Mouse (Mus musculus) adrenal gland, postnatal 25 days (tissue): ENCODE results near the gene Dapk3. TPM values are rescaled to one million over a fixed set of nuclear protein-coding genes. Genes with fewer than 3 reads are reported as not detected.
"Not testable (repeated sequence)": the region's sequence is repeated elsewhere in the genome, so short reads cannot be mapped to it uniquely, and the experiment has no call there.

ENCODE experiments used
- DNase-seq: peaks from one replicate; pipeline ENCODE4 v3.0.0; 2021; ENCODE audit warnings: mixed read lengths
- total RNA-seq: library from RNA; stranded (reverse); gene quantifications from 2 replicates; pipeline ENCODE4 v1.2.3, GENCODE M21; 2021

Dapk3 gene
- total RNA-seq, 1 experiment from 2014 or later = 76.5 TPM

DNA sequence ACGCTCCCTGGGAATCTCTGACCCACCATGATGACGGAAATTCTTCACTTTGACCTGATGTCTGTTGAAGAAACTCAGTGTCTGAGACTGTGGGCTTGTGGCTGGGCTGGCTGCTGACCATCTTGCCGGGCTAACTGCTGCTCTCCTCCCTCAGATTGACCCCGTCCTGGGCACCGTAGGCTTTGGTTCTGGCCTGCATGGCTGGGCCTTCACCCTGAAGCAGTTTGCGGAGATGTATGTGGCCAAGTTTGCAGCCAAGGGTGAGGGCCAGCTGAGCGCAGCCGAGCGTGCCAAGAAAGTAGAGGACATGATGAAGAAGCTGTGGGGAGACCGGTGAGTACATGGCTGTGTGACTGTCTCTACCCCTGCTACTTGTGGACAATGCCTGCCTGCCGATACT, 3.9 kb upstream of the Dapk3 start:
- no peak for DNase-seq

- DNase-seq = no peak
These were observed 3.1 kb upstream of the Dapk3 start for GRCm38 (mm10) chr10:81179451-81180342.

DNA sequence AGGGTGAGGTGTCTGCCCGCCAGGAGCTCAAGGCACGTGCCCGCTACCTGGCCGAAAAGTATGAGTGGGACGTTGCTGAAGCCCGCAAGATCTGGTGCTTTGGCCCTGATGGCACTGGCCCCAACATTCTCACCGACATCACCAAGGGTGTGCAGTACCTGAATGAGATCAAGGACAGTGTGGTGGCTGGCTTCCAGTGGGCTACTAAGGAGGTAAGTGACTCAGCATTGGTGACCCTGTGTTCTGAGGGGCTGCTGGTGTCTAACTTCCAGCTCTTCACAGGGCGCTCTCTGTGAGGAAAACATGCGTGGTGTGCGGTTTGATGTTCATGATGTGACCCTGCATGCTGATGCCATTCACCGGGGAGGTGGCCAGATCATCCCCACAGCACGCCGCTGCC, 1.9 kb upstream of the Dapk3 start:
- no peak for DNase-seq

- not testable (repeated sequence) for DNase-seq
These were observed 945 bp upstream of the Dapk3 start for GRCm38 (mm10) chr10:81181860-81182259.

DNA sequence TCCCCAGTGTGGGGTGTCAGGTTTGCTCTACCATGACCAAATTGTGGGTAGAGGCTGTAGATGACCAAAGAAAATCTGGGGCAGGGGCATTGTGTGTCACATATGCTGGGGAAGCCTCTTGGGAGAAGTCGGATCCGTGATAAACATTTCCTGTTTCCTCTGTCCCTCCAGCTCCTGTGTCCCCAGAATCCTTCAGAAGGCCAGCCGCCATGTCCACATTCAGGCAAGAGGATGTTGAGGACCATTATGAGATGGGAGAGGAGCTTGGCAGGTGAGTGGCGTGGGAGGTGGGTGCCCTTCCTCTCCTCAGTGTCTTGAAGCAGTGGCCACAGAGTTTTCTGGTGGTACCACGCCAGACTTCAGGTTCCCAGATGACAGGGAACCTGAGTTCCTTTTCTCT, 1.0 kb downstream of the Dapk3 start, which contains the start of gene 4930442H23Rik:
4930442H23Rik (minus strand) TSS at position 45 of the 400 bp plus-strand sequence.
- no peak for DNase-seq

- no peak for DNase-seq
These were observed 2.0 kb downstream of the Dapk3 start for GRCm38 (mm10) chr10:81184765-81185164.

GRCm38 (mm10) chr10:81187161-81187560, 4.4 kb downstream of the Dapk3 start:
- DNase-seq = no peak

DNA sequence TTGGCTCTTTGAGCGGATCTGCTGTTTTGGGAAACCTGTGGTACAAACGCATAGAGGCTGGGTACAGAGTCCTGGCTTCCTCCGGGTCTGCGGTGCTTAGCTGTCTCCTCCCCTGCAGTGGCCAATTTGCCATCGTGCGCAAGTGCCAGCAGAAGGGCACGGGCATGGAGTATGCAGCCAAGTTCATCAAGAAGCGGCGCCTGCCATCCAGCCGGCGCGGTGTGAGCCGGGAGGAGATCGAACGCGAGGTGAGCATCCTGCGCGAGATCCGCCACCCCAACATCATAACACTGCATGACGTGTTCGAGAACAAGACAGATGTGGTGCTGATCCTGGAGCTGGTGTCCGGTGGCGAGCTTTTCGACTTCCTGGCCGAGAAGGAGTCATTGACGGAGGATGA, 7.0 kb downstream of the Dapk3 start:
- no peak for DNase-seq

DNA sequence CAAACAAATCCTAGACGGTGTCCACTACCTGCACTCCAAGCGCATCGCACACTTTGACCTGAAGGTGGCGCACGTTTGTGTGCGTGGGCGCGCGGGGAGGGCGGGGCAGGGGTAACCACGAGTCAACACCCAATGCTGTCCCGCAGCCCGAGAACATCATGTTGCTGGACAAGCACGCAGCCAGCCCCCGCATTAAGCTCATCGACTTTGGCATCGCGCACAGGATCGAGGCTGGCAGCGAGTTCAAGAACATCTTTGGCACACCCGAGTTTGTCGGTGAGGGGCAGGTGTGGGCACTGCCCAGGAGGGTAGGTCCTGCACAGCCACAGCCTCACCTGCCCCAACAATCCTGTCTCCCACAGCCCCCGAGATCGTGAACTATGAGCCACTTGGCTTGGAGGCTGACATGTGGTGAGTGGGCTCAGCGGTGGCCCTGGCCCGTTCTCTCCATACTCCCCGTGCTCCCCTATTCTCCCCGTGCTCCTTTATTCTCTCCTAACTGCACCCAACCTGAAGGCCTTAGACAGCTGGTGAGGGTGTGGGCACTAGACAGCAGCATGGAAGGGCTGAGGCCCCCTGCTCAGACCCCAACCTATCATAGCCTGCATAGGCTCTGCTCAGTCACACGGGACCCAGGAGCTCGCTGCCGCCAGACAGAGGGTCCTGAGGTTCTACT, 7.6 kb downstream of the Dapk3 start:
- no peak for DNase-seq

- no peak for DNase-seq
These were observed 8.1 kb downstream of the Dapk3 start for GRCm38 (mm10) chr10:81190912-81191321.

DNA sequence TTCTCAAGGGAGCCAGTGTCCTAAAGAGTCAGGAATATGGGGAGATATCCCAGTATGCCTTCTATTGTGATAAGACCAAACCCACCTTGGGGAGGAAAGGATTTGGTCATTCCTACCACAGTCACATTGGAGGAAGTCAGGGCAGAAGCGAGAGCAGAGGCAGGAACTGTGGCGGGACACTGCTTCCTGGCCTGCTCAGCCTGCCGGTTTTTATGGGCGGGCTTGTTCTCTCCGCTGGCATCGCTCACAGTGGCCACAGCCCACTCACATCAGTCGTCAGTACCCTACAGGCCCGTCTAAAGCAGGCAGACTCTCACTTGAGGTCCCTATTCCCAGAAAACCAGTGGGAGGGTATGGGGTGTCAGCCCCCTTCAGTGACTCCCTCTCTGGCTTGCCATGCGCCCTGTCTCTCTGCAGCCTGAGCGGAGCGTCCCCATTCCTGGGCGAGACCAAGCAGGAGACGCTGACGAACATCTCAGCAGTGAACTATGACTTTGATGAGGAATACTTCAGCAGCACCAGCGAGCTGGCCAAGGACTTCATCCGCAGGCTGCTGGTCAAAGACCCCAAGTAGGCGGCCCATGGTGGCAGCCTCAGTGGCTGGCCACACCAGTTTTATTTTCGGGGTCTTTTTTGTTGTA, 8.7 kb downstream of the Dapk3 start:
- no peak for DNase-seq

GRCm38 (mm10) chr10:81192270-81192967, 9.6 kb downstream of the Dapk3 start:
- DNase-seq = peak; percentile 83

GRCm38 (mm10) chr10:81192968-81193501, 10.2 kb downstream of the Dapk3 start:
- no peak for DNase-seq

DNA sequence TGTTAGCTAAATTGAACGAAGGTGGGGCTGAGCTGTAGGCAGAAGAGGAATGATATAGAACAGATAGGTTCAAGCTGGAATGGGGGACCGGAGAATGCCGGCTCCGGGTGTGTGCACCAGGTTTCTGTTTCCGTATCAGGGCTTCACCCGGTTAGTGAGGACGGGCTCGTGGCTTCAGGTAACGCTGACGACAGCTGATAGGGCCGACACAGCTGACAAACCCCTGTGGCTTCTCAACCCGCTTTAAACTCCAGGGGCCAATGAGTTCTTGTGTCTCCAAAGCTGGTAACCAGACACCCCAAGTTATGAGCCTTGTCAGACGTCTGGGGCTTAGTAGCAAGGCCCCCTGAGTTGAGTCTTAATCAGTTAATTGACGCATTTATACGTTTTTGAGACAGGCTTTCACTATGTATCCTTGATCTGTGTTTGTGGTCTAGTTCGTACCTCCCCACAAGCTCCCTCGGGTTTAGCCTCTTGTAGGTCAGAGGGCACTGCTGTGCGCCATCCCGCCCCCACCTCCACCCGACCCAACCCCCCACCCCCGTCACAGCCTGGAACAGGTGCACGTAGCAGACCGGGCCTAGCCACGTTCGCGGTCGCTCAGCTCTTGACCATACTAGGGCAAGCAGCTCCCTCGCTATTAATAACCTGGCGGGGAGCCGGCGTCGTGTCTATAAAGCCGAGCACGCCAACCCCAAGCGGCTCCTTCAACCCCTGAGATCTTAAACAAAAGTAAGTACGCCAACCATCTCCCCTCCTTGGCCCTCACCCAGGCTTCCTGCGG, 11.4 kb downstream of the Dapk3 start:
- no peak for DNase-seq

DNA sequence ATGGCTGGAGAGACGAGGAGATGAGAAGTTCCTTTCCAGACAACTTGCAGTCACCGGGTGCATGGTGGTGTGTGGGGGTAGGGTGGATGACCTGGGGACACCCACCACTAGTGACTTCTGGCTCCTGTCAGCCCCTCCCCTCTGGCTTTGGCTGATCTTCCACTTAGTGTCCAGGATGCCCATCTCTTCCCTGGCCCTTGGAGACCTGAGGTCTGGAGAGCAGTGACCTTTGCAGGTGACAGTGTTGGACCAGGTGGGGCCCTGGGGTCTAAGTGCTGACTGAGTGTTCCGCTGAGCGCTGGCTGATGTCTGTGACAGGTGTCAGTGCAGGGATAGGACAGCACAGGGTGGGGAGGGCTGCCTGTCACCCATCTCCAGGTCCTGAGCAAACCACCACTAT, 12.5 kb downstream of the Dapk3 start:
- no peak for DNase-seq

- no peak for DNase-seq
These were observed 13.8 kb downstream of the Dapk3 start for GRCm38 (mm10) chr10:81196470-81197065.

DNA sequence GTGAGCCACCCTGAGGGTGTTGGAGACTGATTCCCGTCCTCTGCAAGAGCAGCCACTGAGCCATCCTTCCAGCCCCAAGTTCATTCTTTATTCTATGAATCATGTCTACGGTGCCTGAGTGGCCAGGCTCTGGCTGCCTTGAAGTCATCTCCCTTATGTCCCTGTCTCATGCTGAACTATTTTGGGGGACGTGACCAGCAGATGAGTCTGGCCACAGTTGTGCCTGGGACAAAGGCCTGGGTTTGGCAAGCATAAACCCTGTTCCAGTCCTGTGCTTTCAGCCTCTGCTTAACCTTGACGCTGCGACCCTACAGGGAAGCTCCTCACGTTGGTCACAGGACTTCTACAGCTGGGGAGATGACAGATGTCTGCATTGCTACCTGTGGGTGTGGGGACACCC, 14.5 kb downstream of the Dapk3 start:
- DNase-seq = no peak

- no peak for DNase-seq
These were observed 15.4 kb downstream of the Dapk3 start for GRCm38 (mm10) chr10:81198230-81198629.

- no peak for DNase-seq
These were observed 16.2 kb downstream of the Dapk3 start for GRCm38 (mm10) chr10:81198990-81199389.

GRCm38 (mm10) chr10:81200141-81200540, 17.3 kb downstream of the Dapk3 start:
- DNase-seq = no peak
